Comparison of ENCODE assay signal across 8 mouse cellular contexts in the genomic region with DNA sequence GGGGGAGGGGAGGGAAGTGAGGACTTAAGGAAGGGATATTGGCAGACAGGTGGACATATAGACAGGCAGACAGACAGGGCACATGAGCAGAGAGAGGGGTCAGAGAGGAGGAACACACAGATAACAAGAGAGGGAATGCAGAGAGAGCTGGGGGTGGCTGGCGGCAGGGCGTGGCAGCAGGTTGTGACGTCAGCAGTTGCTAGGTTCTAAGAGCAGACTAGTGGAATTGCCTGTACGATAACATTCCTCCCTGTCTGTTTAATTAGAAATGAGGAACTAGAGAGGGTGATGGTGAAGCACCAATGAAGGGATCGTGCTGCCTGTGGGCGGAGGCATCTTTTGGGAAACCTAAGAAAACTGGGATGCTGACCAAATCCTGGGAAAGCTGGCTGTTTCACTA. TPM values are rescaled to one million over a fixed set of nuclear protein-coding genes. Genes with fewer than 3 reads are reported as not detected.
DNase-seq lines count a peak whose midpoint lies in the region; ATAC-seq and TF ChIP-seq lines count a peak whose summit lies in the region.

No protein-coding gene starts in this region.

- no peak overlapping the region for H3K4me3 ChIP-seq in heart, embryonic 15.5 days
- no peak overlapping the region for H3K4me3 ChIP-seq in heart, adult 2 months
- no peak overlapping the region for H3K4me3 ChIP-seq in liver, embryonic 13.5 days (replicated peaks)

- WGBS in heart, embryonic 15.5 days, result 32% methylated on average over 6 of the region's 6 CpGs
- WGBS in heart, adult 2 months, result 34% methylated on average over 6 of the region's 6 CpGs
- 24% methylated on average over 6 of the region's 6 CpGs for WGBS in liver, embryonic 13.5 days (ENCODE audit: insufficient replicate concordance)

- H3K9ac ChIP-seq in heart, embryonic 15.5 days, result no peak overlapping the region
- H3K9ac ChIP-seq in heart, adult 2 months (ENCODE audit: low read depth, low read length), result no peak overlapping the region
- no peak overlapping the region for H3K9ac ChIP-seq in liver, embryonic 13.5 days

- no peaks in the 10 kb centered on the region for H3K27me3 ChIP-seq in heart, embryonic 15.5 days
- no peaks in the 10 kb centered on the region for H3K27me3 ChIP-seq in heart, adult 2 months (ENCODE audit: control insufficient read depth, insufficient read depth, low read length)
- no peaks in the 10 kb centered on the region for H3K27me3 ChIP-seq in liver, embryonic 13.5 days

- peak overlapping the region; percentile 24 for H3K4me2 ChIP-seq in heart, embryonic 15.5 days
- H3K4me2 ChIP-seq in liver, embryonic 13.5 days, result no peak overlapping the region

- DNase-seq in heart, adult 2 months, result no peak
- DNase-seq in retina, embryonic 14.5 days (ENCODE audit: low spot score), result peak; percentile 56
- DNase-seq in retina, postnatal 1 day, result no peak
- peak; percentile 40 for DNase-seq in liver, embryonic 13.5 days
- peak; percentile 67 for DNase-seq in thymus, postnatal 14 days
- DNase-seq in gastrocnemius, postnatal 36 days, result no peak

- H3K79me2 ChIP-seq in heart, adult 2 months (replicated peaks; ENCODE audit: control insufficient read depth, insufficient read depth, low read length), result no peaks in the 10 kb centered on the region

- no peaks in the 10 kb centered on the region for H3K36me3 ChIP-seq in heart, embryonic 15.5 days
- H3K36me3 ChIP-seq in heart, adult 2 months (ENCODE audit: control insufficient read depth, insufficient read depth, low read length), result no peaks in the 10 kb centered on the region
- no peaks in the 10 kb centered on the region for H3K36me3 ChIP-seq in liver, embryonic 13.5 days

- intact Hi-C loops in heart, adult 2 months (cut with DNase I), result no loop called here
- intact Hi-C loops in gastrocnemius, postnatal 36 days (cut with DNase I), result no loop called here

- no peaks in the 10 kb centered on the region for H3K4me1 ChIP-seq in heart, embryonic 15.5 days (replicated peaks)
- H3K4me1 ChIP-seq in heart, adult 2 months (ENCODE audit: control insufficient read depth, insufficient read depth, low read length), result no peaks in the 10 kb centered on the region
- H3K4me1 ChIP-seq in liver, embryonic 13.5 days (replicated peaks), result peaks cover 16% of the 10 kb centered on the region

- H3K9me3 ChIP-seq in heart, embryonic 15.5 days (replicated peaks), result no peaks in the 10 kb centered on the region
- no peaks in the 10 kb centered on the region for H3K9me3 ChIP-seq in liver, embryonic 13.5 days (replicated peaks)

- no peak for TF ChIP-seq POLR2A in heart, adult 2 months (IDR thresholded peaks at IDR 0.05; ENCODE audit: insufficient read depth, low read depth, low read length)

- no peak for TF ChIP-seq CTCF in heart, adult 2 months (IDR thresholded peaks at IDR 0.05)

- no peak overlapping the region for H3K27ac ChIP-seq in heart, embryonic 15.5 days
- H3K27ac ChIP-seq in heart, adult 2 months, result no peak overlapping the region
- H3K27ac ChIP-seq in liver, embryonic 13.5 days, result no peak overlapping the region

- no peak for TF ChIP-seq EP300 in heart, adult 2 months (IDR thresholded peaks at IDR 0.05; ENCODE audit: insufficient read depth, low read depth, low read length)

- ATAC-seq in heart, embryonic 15.5 days (replicated peaks; ENCODE audit: insufficient number of reproducible peaks, insufficient read depth, low FRiP score, low read depth), result no peak
- ATAC-seq in common myeloid progenitor, adult 5-6 weeks (replicated peaks; ENCODE audit: low read depth, poor library complexity, severe bottlenecking), result peak; percentile 94
- ATAC-seq in liver, embryonic 13.5 days (ENCODE audit: low read depth), result no peak

RNA-seq across cellular contexts. Expression of a gene that starts 11.8 kb away (rescaled TPM):
- polyA plus RNA-seq in heart, embryonic 15.5 days (2015; fragmentation: Nextera tagmentation; extraction: Ambion mirVana), result 0.16 and 0.34 TPM in 2 replicates
- under 1 TPM; 0.55 to 0.57 TPM for total RNA-seq in heart, adult 2 months (2021)
- polyA plus RNA-seq in heart, adult 2 months (2012; rRNA removed), result 2.0 and 3.0 TPM in 2 replicates
- total RNA-seq in common myeloid progenitor, adult 5-6 weeks (2017), result not detected in 2 replicates
- 0.09 and 0.14 TPM in 2 replicates for polyA plus RNA-seq in liver, embryonic 13.5 days (2015; fragmentation: Nextera tagmentation; extraction: Ambion mirVana)
- under 1 TPM in 1 of 2 experiments, not detected in 1; 0.54 TPM for total RNA-seq in gastrocnemius, postnatal 36 days (2021)

RNA-seq across cellular contexts. Expression of a gene that starts 15.3 kb away (rescaled TPM):
- 73.5 and 103 TPM in 2 replicates for polyA plus RNA-seq in heart, embryonic 15.5 days (2015; fragmentation: Nextera tagmentation; extraction: Ambion mirVana)
- 10 to 100 TPM; 49.6 to 58.8 TPM for total RNA-seq in heart, adult 2 months (2021)
- polyA plus RNA-seq in heart, adult 2 months (2012; rRNA removed), result 20.6 and 35.1 TPM in 2 replicates
- total RNA-seq in common myeloid progenitor, adult 5-6 weeks (2017), result 83.5 and 117 TPM in 2 replicates
- polyA plus RNA-seq in liver, embryonic 13.5 days (2015; fragmentation: Nextera tagmentation; extraction: Ambion mirVana), result 79.0 and 103 TPM in 2 replicates
- total RNA-seq in gastrocnemius, postnatal 36 days (2021), result 10 to 100 TPM; 40.7 to 42.5 TPM

RNA-seq across cellular contexts. Expression of a gene that starts 26.4 kb away (rescaled TPM):
- 0.08 and 0.20 TPM in 2 replicates for polyA plus RNA-seq in heart, embryonic 15.5 days (2015; fragmentation: Nextera tagmentation; extraction: Ambion mirVana)
- total RNA-seq in heart, adult 2 months (2021), result under 1 TPM in 1 of 2 experiments, not detected in 1; 0.29 TPM
- polyA plus RNA-seq in heart, adult 2 months (2012; rRNA removed), result 0.38 and 1.8 TPM in 2 replicates
- 3.6 and 4.3 TPM in 2 replicates for total RNA-seq in common myeloid progenitor, adult 5-6 weeks (2017)
- polyA plus RNA-seq in liver, embryonic 13.5 days (2015; fragmentation: Nextera tagmentation; extraction: Ambion mirVana), result 0.10 and 0.16 TPM in 2 replicates
- total RNA-seq in gastrocnemius, postnatal 36 days (2021), result under 1 TPM in 1 of 2 experiments, not detected in 1; 0.22 TPM

RNA-seq across cellular contexts. Expression of a gene that starts 35.5 kb away (rescaled TPM):
- polyA plus RNA-seq in heart, embryonic 15.5 days (2015; fragmentation: Nextera tagmentation; extraction: Ambion mirVana), result 0.91 and 2.7 TPM in 2 replicates
- total RNA-seq in heart, adult 2 months (2021), result under 1 TPM in 1 of 2 experiments, not detected in 1; 0.47 TPM
- polyA plus RNA-seq in heart, adult 2 months (2012; rRNA removed), result 1.1 TPM in 1 of 2 replicates, not detected in the other
- total RNA-seq in common myeloid progenitor, adult 5-6 weeks (2017), result 0.63 and 2.7 TPM in 2 replicates
- polyA plus RNA-seq in liver, embryonic 13.5 days (2015; fragmentation: Nextera tagmentation; extraction: Ambion mirVana), result 0.92 and 1.2 TPM in 2 replicates
- total RNA-seq in gastrocnemius, postnatal 36 days (2021), result under 1 TPM in 1 of 2 experiments, not detected in 1; 0.47 TPM

RNA-seq across cellular contexts. Expression of a gene that starts 38.8 kb away (rescaled TPM):
- 4.8 and 5.6 TPM in 2 replicates for polyA plus RNA-seq in heart, embryonic 15.5 days (2015; fragmentation: Nextera tagmentation; extraction: Ambion mirVana)
- total RNA-seq in heart, adult 2 months (2021), result 1 to 10 TPM; 1.9 to 2.5 TPM
- polyA plus RNA-seq in heart, adult 2 months (2012; rRNA removed), result 2.0 and 3.7 TPM in 2 replicates
- 1.4 and 3.6 TPM in 2 replicates for total RNA-seq in common myeloid progenitor, adult 5-6 weeks (2017)
- 3.6 and 4.1 TPM in 2 replicates for polyA plus RNA-seq in liver, embryonic 13.5 days (2015; fragmentation: Nextera tagmentation; extraction: Ambion mirVana)
- total RNA-seq in gastrocnemius, postnatal 36 days (2021), result 1 to 10 TPM; 1.1 to 1.6 TPM

Comparison
In these comparisons a context has a peak if more than half of its experiments do, and no peak if none do; other contexts are left out.
1. DNase-seq: peak in retina, embryonic 14.5 days (single experiment), liver, embryonic 13.5 days (single experiment) and thymus, postnatal 14 days (single experiment); none in heart, adult 2 months (0 of 2), retina, postnatal 1 day (single experiment) and gastrocnemius, postnatal 36 days (0 of 2).